Mouse (Mus musculus) layer of hippocampus, postnatal 36 days (tissue): ENCODE results near the gene Pla2g4e. TPM values are rescaled to one million over a fixed set of nuclear protein-coding genes. Genes with fewer than 3 reads are reported as not detected.

Source experiments
- total RNA-seq, 2 experiments: library from RNA; stranded (reverse); gene quantifications; 2 replicates each; pipeline ENCODE4 v1.2.3; 2021

The Pla2g4e gene
- total RNA-seq, 2 experiments from 2014 or later = 10.2 to 10.3 TPM

Other genes starting within 250 kb of the Pla2g4e start
- gene Jmjd7, start 217.9 kb downstream of the Pla2g4e start, total RNA-seq = 1 to 10 TPM; 4.6 to 6.1 TPM
- gene Gm28042, start 217.8 kb downstream of the Pla2g4e start, total RNA-seq = 1 to 10 TPM; 2.0 to 2.8 TPM
- gene Pla2g4b, start 211.9 kb downstream of the Pla2g4e start, total RNA-seq = 1 to 10 TPM; 5.7 to 6.8 TPM
- gene Ehd4, start 90.7 kb downstream of the Pla2g4e start, total RNA-seq = 1 to 10 TPM; 7.6 to 7.7 TPM
- gene Pla2g4d, start 43.9 kb upstream of the Pla2g4e start, total RNA-seq = not detected
- not detected for gene Pla2g4f, start 68.8 kb upstream of the Pla2g4e start, total RNA-seq
- 10 to 100 TPM; 77.2 to 79.9 TPM for gene Vps39, start 107.8 kb upstream of the Pla2g4e start, total RNA-seq
- gene Ganc, start 158.6 kb upstream of the Pla2g4e start, total RNA-seq = 10 to 100 TPM; 11.0 to 11.1 TPM
- gene Tmem87a, start 158.8 kb upstream of the Pla2g4e start, total RNA-seq = 10 to 100 TPM; 41.2 to 43.8 TPM
- gene Capn3, start 210.7 kb upstream of the Pla2g4e start, total RNA-seq = 10 to 100 TPM; 19.2 to 22.5 TPM